Mouse (Mus musculus) thymus, adult 2 months (tissue): Measurements from ENCODE around the gene Clk4. TPM values are rescaled to one million over a fixed set of nuclear protein-coding genes. Genes with fewer than 3 reads are reported as not detected.

Experiments used
- DNase-seq: peaks from one replicate; pipeline ENCODE4 v3.0.0; 2021
- H3K27ac ChIP-seq: fragments of 200-500 bp; 2 replicates; pipeline ENCODE4 v1.5.1; 2012; ENCODE audit warnings: low read length, control low read depth; ENCODE audit not compliant: control insufficient read depth, insufficient read depth
- H3K27me3 ChIP-seq: fragments of 200-500 bp; 2 replicates; pipeline ENCODE4 v1.6.1; 2012; ENCODE audit warnings: mild to moderate bottlenecking, low read length, moderate library complexity, mixed read lengths; ENCODE audit not compliant: control insufficient read depth, insufficient read depth
- H3K36me3 ChIP-seq: fragments of 200-500 bp; 2 replicates; pipeline ENCODE4 v1.6.1; 2012; ENCODE audit warnings: mild to moderate bottlenecking, low read length, moderate library complexity; ENCODE audit not compliant: control insufficient read depth, insufficient read depth
- H3K4me1 ChIP-seq: fragments of 200-500 bp; replicated peaks from 2 replicates; pipeline ENCODE4 v1.6.1; 2012; ENCODE audit warnings: low read length; ENCODE audit not compliant: control insufficient read depth, insufficient read depth
- H3K4me3 ChIP-seq: fragments of 200-500 bp; 2 replicates; pipeline ENCODE4 v1.5.1; 2012; ENCODE audit warnings: mild to moderate bottlenecking, low read length, control low read depth, moderate library complexity; ENCODE audit not compliant: control insufficient read depth, insufficient read depth
- CTCF ChIP-seq: fragments of 200-500 bp; IDR thresholded peaks from 2 replicates; pipeline ENCODE4 v1.5.1; 2012; ENCODE audit warnings: mild to moderate bottlenecking, control low read depth, low read length, moderate library complexity, borderline replicate concordance; ENCODE audit not compliant: control insufficient read depth, poor library complexity, insufficient read depth; ENCODE audit errors: extremely low read depth
- POLR2A ChIP-seq: fragments of 200-500 bp; IDR thresholded peaks from 2 replicates; pipeline ENCODE4 v1.6.1; 2012; ENCODE audit warnings: mild to moderate bottlenecking, low read length, control low read depth, moderate library complexity; ENCODE audit not compliant: control insufficient read depth, poor library complexity, insufficient read depth; ENCODE audit errors: extremely low read depth
- WGBS: fragments of 180-500 bp; shearing (Covaris S2); methylation state at CpG from one replicate; pipeline ENCODE4 v1.1.7; 2018; 5-methylcytosine and 5-hydroxymethylcytosine counted together
- polyA plus RNA-seq: library from polyadenylated mRNA; depleted of rRNA; stranded (reverse); fragments of >200 nt; gene quantifications from 2 replicates; pipeline ENCODE4 v1.2.3, GENCODE M21; 2012

Gene Clk4
- polyA plus RNA-seq, 1 experiment = 68.2 TPM

GRCm38 (mm10) chr11:51289564-51290041 is 28.1 kb downstream of the Clk4 start, which contains the start of gene Col23a1:
Gene Col23a1 (plus strand): TSS chr11:51289920.
- DNase-seq = peak; percentile 31
- Histone ChIP-seq H3K36me3 (no peaks in the 10 kb centered on the region), H3K4me1 (peaks cover 5% of the 10 kb centered on the region; the same call in 1 of the 2 replicates), H3K27me3 (peaks cover 9% of the 10 kb centered on the region), H3K4me3 (peak within 1 kb of the TSS; percentile 38), H3K27ac (no peak within 1 kb of the TSS)
- TF ChIP-seq CTCF (no peak), POLR2A (no peak)
- 1% methylated on average over 29 of the region's 38 CpGs for WGBS

GRCm38 (mm10) chr11:51290066-51290955 is 28.8 kb downstream of the Clk4 start:
- no peak for DNase-seq
- 6% methylated on average over 74 of the region's 74 CpGs for WGBS
- H3K4me3 ChIP-seq = peak overlapping the region; percentile 38
- no peak overlapping the region for H3K27ac ChIP-seq
- peaks cover 5% of the 10 kb centered on the region; the same call in 1 of the 2 replicates for H3K4me1 ChIP-seq
- no peak for TF ChIP-seq CTCF
- TF ChIP-seq POLR2A = no peak
- no peaks in the 10 kb centered on the region for H3K36me3 ChIP-seq
- H3K27me3 ChIP-seq = peaks cover 9% of the 10 kb centered on the region

GRCm38 (mm10) chr11:51293956-51294530 is 32.5 kb downstream of the Clk4 start:
- H3K4me1 ChIP-seq = peaks cover 5% of the 10 kb centered on the region; the same call in 1 of the 2 replicates
- H3K4me3 ChIP-seq = no peak overlapping the region
- H3K27ac ChIP-seq = no peak overlapping the region
- TF ChIP-seq POLR2A (no peak), CTCF (no peak)
- whole genome bisulfite sequencing = 64% methylated on average over 2 of the region's 2 CpGs
- H3K27me3 ChIP-seq = peaks cover 9% of the 10 kb centered on the region
- DNase-seq = no peak
- H3K36me3 ChIP-seq = no peaks in the 10 kb centered on the region

GRCm38 (mm10) chr11:51295742-51296141 is 34.2 kb downstream of the Clk4 start:
- Histone ChIP-seq H3K4me3 (no peak overlapping the region), H3K36me3 (no peaks in the 10 kb centered on the region), H3K27me3 (peaks cover 5% of the 10 kb centered on the region; the same call in 1 of the 2 replicates), H3K27ac (no peak overlapping the region), H3K4me1 (no peaks in the 10 kb centered on the region)
- WGBS = 83% methylated on average over 3 of the region's 3 CpGs
- TF ChIP-seq CTCF = no peak
- TF ChIP-seq POLR2A = no peak
- DNase-seq = no peak

- Histone ChIP-seq H3K27me3 (no peaks in the 10 kb centered on the region), H3K4me1 (no peaks in the 10 kb centered on the region), H3K4me3 (no peak overlapping the region), H3K36me3 (no peaks in the 10 kb centered on the region), H3K27ac (no peak overlapping the region)
- TF ChIP-seq CTCF (no peak), POLR2A (no peak)
- WGBS = 97% methylated on average over 4 of the region's 4 CpGs
- DNase-seq = no peak
These were observed 37.2 kb downstream of the Clk4 start for GRCm38 (mm10) chr11:51298691-51299090.

- no peak for DNase-seq
- Histone ChIP-seq H3K27ac (no peak overlapping the region), H3K36me3 (no peaks in the 10 kb centered on the region), H3K4me1 (no peaks in the 10 kb centered on the region), H3K4me3 (no peak overlapping the region), H3K27me3 (no peaks in the 10 kb centered on the region)
- 88% methylated on average over 5 of the region's 5 CpGs for WGBS
- no peak for TF ChIP-seq CTCF
These were observed 40.9 kb downstream of the Clk4 start for GRCm38 (mm10) chr11:51302396-51302795.
